Mouse (Mus musculus): ENCODE data around the gene Fbln7. TPM values are rescaled to one million over a fixed set of nuclear protein-coding genes. Genes with fewer than 3 reads are reported as not detected.

Fbln7 gene
- not detected for total RNA-seq (2023)

GRCm38 (mm10) chr2:128862636-128863035 is at the start of gene Fbln7:
Gene Fbln7 (plus strand): TSS chr2:128862981.

GRCm38 (mm10) chr2:128817786-128818681 is 44.7 kb upstream of the Fbln7 start, which contains the start of gene Tmem87b:
Gene Tmem87b (plus strand): TSS chr2:128818118.

GRCm38 (mm10) chr2:128943538-128944528 is 81.1 kb downstream of the Fbln7 start, which contains the start of gene Zc3h8:
Gene Zc3h8 (minus strand): TSS chr2:128944077.

Other genes with a start within 250 kb of the Fbln7 start
- gene Anapc1, start 175.6 kb upstream of the Fbln7 start, total RNA-seq (2023), result 121 TPM
- 1.1 TPM for gene Mertk, start 164.0 kb upstream of the Fbln7 start, total RNA-seq (2023)
- gene Tmem87b, start 44.9 kb upstream of the Fbln7 start, total RNA-seq (2023), result 40.5 TPM
- 6.5 TPM for gene Zc3h8, start 81.1 kb downstream of the Fbln7 start, total RNA-seq (2023)
- 12.2 TPM for gene Zc3h6, start 104.4 kb downstream of the Fbln7 start, total RNA-seq (2023)
- 4.7 TPM for gene Gm10762, start 104.7 kb downstream of the Fbln7 start, total RNA-seq (2023)
- not detected for gene Vinac1, start 185.2 kb downstream of the Fbln7 start, total RNA-seq (2023)
- gene Ttl, start 203.0 kb downstream of the Fbln7 start, total RNA-seq (2023), result 5.4 TPM
- gene Polr1b, start 238.0 kb downstream of the Fbln7 start, total RNA-seq (2023), result 48.7 TPM